Mouse (Mus musculus) fibroblast of lung, adult 2 months (primary cell): Measurements from ENCODE around the gene 4930568D16Rik.
A peak's percentile ranks its signal among the peaks of the same experiment; 100 is the strongest.

Experiments
- DNase-seq: peaks from one replicate; pipeline ENCODE4 v3.0.0-alpha.2; 2011; ENCODE audit warnings: low read depth

4930568D16Rik gene

GRCm38 (mm10) chr2:35367629-35368028 is at the start of gene 4930568D16Rik:
4930568D16Rik (minus strand) TSS chr2:35367729.
- DNase-seq: no peak

GRCm38 (mm10) chr2:35417231-35417630 is 49.7 kb upstream of the 4930568D16Rik start:
- DNase-seq: no peak

- DNase-seq: no peak
These were observed 48.9 kb upstream of the 4930568D16Rik start for GRCm38 (mm10) chr2:35416473-35416872.

- no peak for DNase-seq
These were observed 45.3 kb upstream of the 4930568D16Rik start for GRCm38 (mm10) chr2:35412810-35413209.

- no peak for DNase-seq
These were observed 44.7 kb upstream of the 4930568D16Rik start for GRCm38 (mm10) chr2:35412246-35412645.

GRCm38 (mm10) chr2:35411640-35412190 is 44.2 kb upstream of the 4930568D16Rik start:
- DNase-seq: no peak

- DNase-seq: no peak
These were observed 41.9 kb upstream of the 4930568D16Rik start for GRCm38 (mm10) chr2:35409466-35409865.

GRCm38 (mm10) chr2:35408409-35409110 is 41.0 kb upstream of the 4930568D16Rik start:
- no peak for DNase-seq

- no peak for DNase-seq
These were observed 40.3 kb upstream of the 4930568D16Rik start for GRCm38 (mm10) chr2:35407878-35408277.

- DNase-seq: no peak
These were observed 39.7 kb upstream of the 4930568D16Rik start for GRCm38 (mm10) chr2:35407266-35407665.

- DNase-seq: no peak
These were observed 39.1 kb upstream of the 4930568D16Rik start for GRCm38 (mm10) chr2:35406611-35407010.

- no peak for DNase-seq
These were observed 34.9 kb upstream of the 4930568D16Rik start for GRCm38 (mm10) chr2:35402391-35402790.

- no peak for DNase-seq
These were observed 33.2 kb upstream of the 4930568D16Rik start for GRCm38 (mm10) chr2:35400739-35401138.

GRCm38 (mm10) chr2:35398184-35398828 is 30.8 kb upstream of the 4930568D16Rik start:
- DNase-seq: no peak

- peak; percentile 51 for DNase-seq
These were observed 30.2 kb upstream of the 4930568D16Rik start for GRCm38 (mm10) chr2:35397590-35398173.

GRCm38 (mm10) chr2:35397096-35397495 is 29.6 kb upstream of the 4930568D16Rik start, which contains the start of gene 4930402F06Rik:
4930402F06Rik (minus strand) TSS chr2:35397175.
- no peak for DNase-seq

- DNase-seq: no peak
These were observed 17.9 kb upstream of the 4930568D16Rik start for GRCm38 (mm10) chr2:35385441-35385871.

- no peak for DNase-seq
These were observed 11.8 kb upstream of the 4930568D16Rik start for GRCm38 (mm10) chr2:35379306-35379705.

GRCm38 (mm10) chr2:35377600-35377999 is 10.1 kb upstream of the 4930568D16Rik start:
- DNase-seq: no peak

- DNase-seq: no peak
These were observed 5.5 kb upstream of the 4930568D16Rik start for GRCm38 (mm10) chr2:35373003-35373402.

GRCm38 (mm10) chr2:35370686-35371085 is 3.2 kb upstream of the 4930568D16Rik start:
- DNase-seq: no peak

- peak; percentile 42 for DNase-seq
These were observed 18.3 kb downstream of the 4930568D16Rik start for GRCm38 (mm10) chr2:35349184-35349583.

- no peak for DNase-seq
These were observed 21.5 kb downstream of the 4930568D16Rik start for GRCm38 (mm10) chr2:35345984-35346383.
